Mouse (Mus musculus): ENCODE data around the gene Trappc4.

- TF ChIP-seq POLR2A (IDR thresholded peaks at IDR 0.05; ENCODE audit: borderline replicate concordance, extremely low read depth, low read depth, low read length) (no peak), CTCF (IDR thresholded peaks at IDR 0.05; ENCODE audit: insufficient read depth, low read length) (no peak)
Observed at GRCm38 (mm10) chr9:44454891-44455220, 47.5 kb upstream of the Trappc4 start, which contains the start of gene Upk2.

All from lung, adult 2 months (tissue).